Mouse (Mus musculus): ENCODE results near the gene Gm8764.
"Not testable (repeated sequence)": the region's sequence is repeated elsewhere in the genome, so short reads cannot be mapped to it uniquely, and the experiment has no call there.

Gm8764 gene

DNA sequence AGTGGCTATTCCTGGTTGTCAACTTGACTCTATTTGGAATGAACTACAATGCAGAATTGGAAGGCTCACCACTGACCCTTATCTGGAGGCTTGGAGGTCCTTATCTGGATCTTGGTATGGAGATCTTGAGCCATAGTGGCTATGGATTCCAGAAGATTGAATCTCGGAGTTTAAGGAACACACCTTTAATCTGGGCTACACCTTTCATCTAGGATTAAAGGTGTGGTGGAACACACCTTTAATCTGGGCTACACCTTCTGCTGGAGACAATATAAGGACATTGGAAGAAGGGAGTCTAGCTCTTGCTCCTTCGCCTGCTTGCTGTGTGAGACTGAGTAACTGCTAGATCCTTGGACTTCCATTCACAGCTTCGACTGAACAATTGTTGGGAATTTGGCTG lies at the start of gene Gm8764:
Gene Gm8764 (plus strand): TSS at position 301 of the 400 bp plus-strand sequence.
- DNase-seq (ENCODE audit: low read depth in 2 of 2, low spot score in 2 of 2) = not testable (repeated sequence)

GRCm38 (mm10) chr10:104110044-104110443 lies 49.8 kb upstream of the Gm8764 start:
- DNase-seq (ENCODE audit: low read depth in 2 of 2, low spot score in 2 of 2) = no peak

GRCm38 (mm10) chr10:104118312-104118711 lies 41.5 kb upstream of the Gm8764 start:
- DNase-seq (ENCODE audit: low read depth in 2 of 2, low spot score in 2 of 2) = no peak

DNA sequence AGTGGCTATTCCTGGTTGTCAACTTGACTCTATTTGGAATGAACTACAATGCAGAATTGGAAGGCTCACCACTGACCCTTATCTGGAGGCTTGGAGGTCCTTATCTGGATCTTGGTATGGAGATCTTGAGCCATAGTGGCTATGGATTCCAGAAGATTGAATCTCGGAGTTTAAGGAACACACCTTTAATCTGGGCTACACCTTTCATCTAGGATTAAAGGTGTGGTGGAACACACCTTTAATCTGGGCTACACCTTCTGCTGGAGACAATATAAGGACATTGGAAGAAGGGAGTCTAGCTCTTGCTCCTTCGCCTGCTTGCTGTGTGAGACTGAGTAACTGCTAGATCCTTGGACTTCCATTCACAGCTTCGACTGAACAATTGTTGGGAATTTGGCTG lies 17.1 kb upstream of the Gm8764 start, which contains the start of gene Gm21293:
Gene Gm21293 (plus strand): TSS at position 301 of the 400 bp plus-strand sequence.
- not testable (repeated sequence) for DNase-seq (ENCODE audit: low read depth in 2 of 2, low spot score in 2 of 2)

DNA sequence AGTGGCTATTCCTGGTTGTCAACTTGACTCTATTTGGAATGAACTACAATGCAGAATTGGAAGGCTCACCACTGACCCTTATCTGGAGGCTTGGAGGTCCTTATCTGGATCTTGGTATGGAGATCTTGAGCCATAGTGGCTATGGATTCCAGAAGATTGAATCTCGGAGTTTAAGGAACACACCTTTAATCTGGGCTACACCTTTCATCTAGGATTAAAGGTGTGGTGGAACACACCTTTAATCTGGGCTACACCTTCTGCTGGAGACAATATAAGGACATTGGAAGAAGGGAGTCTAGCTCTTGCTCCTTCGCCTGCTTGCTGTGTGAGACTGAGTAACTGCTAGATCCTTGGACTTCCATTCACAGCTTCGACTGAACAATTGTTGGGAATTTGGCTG lies 8.6 kb upstream of the Gm8764 start, which contains the start of gene Gm6763:
Gene Gm6763 (plus strand): TSS at position 301 of the 400 bp plus-strand sequence.
- DNase-seq (ENCODE audit: low read depth in 2 of 2, low spot score in 2 of 2) = not testable (repeated sequence)

- DNase-seq (ENCODE audit: low read depth in 2 of 2, low spot score in 2 of 2) = not testable (repeated sequence)
Measured at GRCm38 (mm10) chr10:104168215-104168614, 8.4 kb downstream of the Gm8764 start, which contains the start of gene Gm21304. Gene Gm21304 (plus strand): TSS chr10:104168515.

DNA sequence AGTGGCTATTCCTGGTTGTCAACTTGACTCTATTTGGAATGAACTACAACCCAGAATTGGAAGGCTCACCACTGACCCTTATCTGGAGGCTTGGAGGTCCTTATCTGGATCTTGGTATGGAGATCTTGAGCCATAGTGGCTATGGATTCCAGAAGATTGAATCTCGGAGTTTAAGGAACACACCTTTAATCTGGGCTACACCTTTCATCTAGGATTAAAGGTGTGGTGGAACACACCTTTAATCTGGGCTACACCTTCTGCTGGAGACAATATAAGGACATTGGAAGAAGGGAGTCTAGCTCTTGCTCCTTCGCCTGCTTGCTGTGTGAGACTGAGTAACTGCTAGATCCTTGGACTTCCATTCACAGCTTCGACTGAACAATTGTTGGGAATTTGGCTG lies 16.9 kb downstream of the Gm8764 start, which contains the start of gene Gm21312:
Gene Gm21312 (plus strand): TSS at position 301 of the 400 bp plus-strand sequence.
- not testable (repeated sequence) for DNase-seq (ENCODE audit: low read depth in 2 of 2, low spot score in 2 of 2)

GRCm38 (mm10) chr10:104185233-104185632 lies 25.4 kb downstream of the Gm8764 start, which contains the start of gene Gm20765:
Gene Gm20765 (plus strand): TSS chr10:104185533.
- not testable (repeated sequence) for DNase-seq (ENCODE audit: low read depth in 2 of 2, low spot score in 2 of 2)

GRCm38 (mm10) chr10:104193742-104194141 lies 33.9 kb downstream of the Gm8764 start, which contains the start of gene Gm4340:
Gene Gm4340 (plus strand): TSS chr10:104194042.
- not testable (repeated sequence) for DNase-seq (ENCODE audit: low read depth in 2 of 2, low spot score in 2 of 2)

- no peak for DNase-seq (ENCODE audit: low read depth in 2 of 2, low spot score in 2 of 2)
Measured at GRCm38 (mm10) chr10:104209655-104210054, 49.8 kb downstream of the Gm8764 start.

- no peak for DNase-seq (ENCODE audit: low read depth in 2 of 2, low spot score in 2 of 2)
Measured at GRCm38 (mm10) chr10:104210268-104210990, 50.6 kb downstream of the Gm8764 start.
